Mouse (Mus musculus) C2C12 (cell line): ENCODE results near the gene Kbtbd13.

Experiments
- CEBPB ChIP-seq: IDR thresholded peaks from one replicate; pipeline ENCODE4 v1.6.1; 2011; ENCODE audit warnings: low read depth, mild to moderate bottlenecking, control low read depth, moderate library complexity
- CTCF ChIP-seq: IDR thresholded peaks from one replicate; pipeline ENCODE4 v1.5.1; 2011; ENCODE audit not compliant: control insufficient read depth, insufficient read depth, insufficient read length
- USF1 ChIP-seq: IDR thresholded peaks from one replicate; pipeline ENCODE4 v1.6.1; 2011; ENCODE audit warnings: low read depth, mild to moderate bottlenecking, control low read depth, moderate library complexity

GRCm38 (mm10) chr9:65419633-65420032 lies 28.2 kb upstream of the Kbtbd13 start:
- TF ChIP-seq CTCF (no peak), USF1 (no peak), CEBPB (no peak)
